Mouse (Mus musculus) lung, adult 2 months (tissue): ENCODE results near the gene Phgr1. TPM values are rescaled to one million over a fixed set of nuclear protein-coding genes. Genes with fewer than 3 reads are reported as not detected.
A peak's percentile ranks its signal among the peaks of the same experiment; 100 is the strongest.

Source experiments
- DNase-seq: peaks from one replicate; pipeline ENCODE4 v3.0.0; 2022
- H3K4me1 ChIP-seq: fragments of 200-500 bp; 2 replicates; pipeline ENCODE4 v1.6.1; 2011; ENCODE audit warnings: low read length; ENCODE audit not compliant: control insufficient read depth, insufficient read depth
- H3K4me3 ChIP-seq: fragments of 200-500 bp; replicated peaks from 2 replicates; pipeline ENCODE3; 2011; ENCODE audit warnings: low read depth, mild to moderate bottlenecking, control low read depth, low read length; ENCODE audit errors: extremely low read depth
- CTCF ChIP-seq: fragments of 200-500 bp; IDR thresholded peaks from 2 replicates; pipeline ENCODE4 v1.5.1; 2011; ENCODE audit warnings: mild to moderate bottlenecking, low read length, control low read depth; ENCODE audit not compliant: insufficient read depth
- POLR2A ChIP-seq: fragments of 200-500 bp; IDR thresholded peaks from 2 replicates; pipeline ENCODE4 v1.6.1; 2011; ENCODE audit warnings: low read depth, mild to moderate bottlenecking, control low read depth, low read length, borderline replicate concordance; ENCODE audit errors: extremely low read depth
- WGBS: fragments of 180-500 bp; shearing (Covaris S2); methylation state at CpG from one replicate; pipeline ENCODE4 v1.1.7; 2018; 5-methylcytosine and 5-hydroxymethylcytosine counted together
- polyA plus RNA-seq: library from polyadenylated mRNA; depleted of rRNA; stranded (reverse); fragments of >200 nt; gene quantifications from 2 replicates; pipeline ENCODE4 v1.2.3, GENCODE M21; 2012

The Phgr1 gene
- polyA plus RNA-seq, 1 experiment, result 2.2 TPM

- no peak overlapping the region for H3K4me3 ChIP-seq
- no peak for TF ChIP-seq POLR2A
- no peak for TF ChIP-seq CTCF
- DNase-seq, result no peak
- 43% methylated on average over 4 of the region's 4 CpGs for WGBS
- peaks cover 5% of the 10 kb centered on the region; the same call in 1 of the 2 replicates for H3K4me1 ChIP-seq
Measured at GRCm38 (mm10) chr2:118775846-118776245, 3.3 kb downstream of the Phgr1 start.

- Histone ChIP-seq H3K4me3 (no peak overlapping the region), H3K4me1 (peaks cover 5% of the 10 kb centered on the region; the same call in 1 of the 2 replicates)
- DNase-seq, result no peak
- TF ChIP-seq CTCF, result no peak
- no peak for TF ChIP-seq POLR2A
- WGBS, result 50% methylated on average over 2 of the region's 2 CpGs
Measured at GRCm38 (mm10) chr2:118776295-118776694, 3.7 kb downstream of the Phgr1 start.

GRCm38 (mm10) chr2:118778418-118778817 lies 5.8 kb downstream of the Phgr1 start:
- peaks cover 5% of the 10 kb centered on the region; the same call in 1 of the 2 replicates for H3K4me1 ChIP-seq
- 78% methylated on average over 4 of the region's 4 CpGs for WGBS
- DNase-seq, result no peak
- no peak overlapping the region for H3K4me3 ChIP-seq
- no peak for TF ChIP-seq CTCF
- TF ChIP-seq POLR2A, result no peak

GRCm38 (mm10) chr2:118779065-118779464 lies 6.5 kb downstream of the Phgr1 start:
- no peak for DNase-seq
- TF ChIP-seq POLR2A, result no peak
- no peak for TF ChIP-seq CTCF
- Histone ChIP-seq H3K4me3 (peak overlapping the region; percentile 43), H3K4me1 (peaks cover 5% of the 10 kb centered on the region; the same call in 1 of the 2 replicates)
- WGBS, result 19% methylated on average over 10 of the region's 10 CpGs

GRCm38 (mm10) chr2:118779504-118780480 lies 7.2 kb downstream of the Phgr1 start, which contains the start of gene Disp2:
Disp2 (plus strand) TSS chr2:118779719.
- H3K4me1 ChIP-seq, result peaks cover 5% of the 10 kb centered on the region; the same call in 1 of the 2 replicates
- TF ChIP-seq POLR2A (peak; percentile 31; the same call in 1 of the 2 replicates), CTCF (no peak)
- H3K4me3 ChIP-seq, result peak within 1 kb of the TSS; percentile 43
- peak; percentile 91 for DNase-seq
- WGBS, result 10% methylated on average over 39 of the region's 39 CpGs

DNA sequence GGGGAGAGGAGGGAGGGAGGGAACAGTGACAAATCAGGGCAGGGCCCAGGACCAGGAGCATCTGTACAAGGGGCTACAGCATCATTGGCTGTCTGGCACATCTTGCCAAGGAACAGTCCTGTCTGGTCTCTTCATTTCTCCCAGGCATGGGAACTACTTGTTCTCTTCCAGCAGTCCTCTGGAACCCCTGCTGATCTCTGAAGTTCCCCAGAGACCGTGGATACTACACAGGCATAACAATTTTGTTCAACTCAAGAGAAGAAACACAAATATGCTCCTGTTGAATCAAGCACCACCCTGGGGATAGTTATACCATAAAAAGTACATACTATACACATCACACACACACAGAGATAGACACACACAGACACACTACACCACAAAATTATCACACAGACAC lies 8.5 kb downstream of the Phgr1 start:
- no peak for DNase-seq
- no peak overlapping the region for H3K4me3 ChIP-seq
- H3K4me1 ChIP-seq, result peaks cover 5% of the 10 kb centered on the region; the same call in 1 of the 2 replicates
- TF ChIP-seq POLR2A (no peak), CTCF (no peak)
- 59% methylated on average over 1 of the region's 1 CpGs for WGBS

DNA sequence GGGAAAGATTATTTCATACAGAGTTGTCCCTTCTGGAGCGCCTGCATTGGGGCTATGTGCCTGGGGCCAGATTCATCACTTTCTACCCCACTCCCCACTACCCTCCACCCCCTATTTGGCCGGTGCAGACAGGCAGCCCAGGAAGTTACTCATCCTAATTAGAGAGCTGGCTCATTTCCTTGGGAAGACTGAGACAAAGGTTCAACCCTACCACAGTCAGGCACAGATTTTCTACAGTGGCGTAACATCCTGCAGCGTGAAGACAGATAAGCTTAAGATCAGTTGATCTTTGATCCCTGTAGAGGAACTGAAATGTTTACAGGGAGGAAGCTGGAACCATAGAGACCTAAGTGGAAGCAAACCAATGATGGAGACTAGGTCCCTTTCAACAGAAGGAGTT lies 9.7 kb downstream of the Phgr1 start:
- no peak for DNase-seq
- peaks cover 5% of the 10 kb centered on the region; the same call in 1 of the 2 replicates for H3K4me1 ChIP-seq
- TF ChIP-seq POLR2A, result no peak
- no peak for TF ChIP-seq CTCF
- no peak overlapping the region for H3K4me3 ChIP-seq
- 39% methylated on average over 4 of the region's 4 CpGs for WGBS

DNA sequence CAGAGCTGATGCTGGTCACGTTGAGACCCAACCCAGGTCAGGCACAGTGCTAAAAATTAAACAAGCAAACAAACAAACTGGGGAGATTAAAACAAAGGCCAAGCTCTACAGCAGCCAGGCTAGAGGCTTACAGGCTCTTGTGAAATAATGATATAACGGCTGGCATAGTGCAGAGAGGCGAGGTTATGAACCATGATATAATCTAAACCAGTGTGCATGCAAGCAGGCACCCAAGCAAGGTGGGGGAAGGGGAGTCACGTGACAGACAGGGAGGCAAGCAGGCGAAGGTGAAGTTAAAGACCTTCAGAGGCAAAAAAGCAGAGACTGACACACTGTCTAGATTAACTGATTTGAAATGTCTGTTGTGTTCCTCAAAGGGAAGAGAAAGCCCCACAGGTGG lies 10.5 kb downstream of the Phgr1 start:
- no peak for DNase-seq
- 38% methylated on average over 5 of the region's 5 CpGs for WGBS
- no peak for TF ChIP-seq POLR2A
- TF ChIP-seq CTCF, result no peak
- H3K4me3 ChIP-seq, result no peak overlapping the region
- peaks cover 5% of the 10 kb centered on the region; the same call in 1 of the 2 replicates for H3K4me1 ChIP-seq

- no peak for DNase-seq
- TF ChIP-seq CTCF (no peak), POLR2A (no peak)
- WGBS, result 85% methylated on average over 7 of the region's 7 CpGs
- Histone ChIP-seq H3K4me3 (no peak overlapping the region), H3K4me1 (peaks cover 5% of the 10 kb centered on the region; the same call in 1 of the 2 replicates)
Measured at GRCm38 (mm10) chr2:118783663-118784062, 11.1 kb downstream of the Phgr1 start.

GRCm38 (mm10) chr2:118786525-118786924 lies 14.0 kb downstream of the Phgr1 start:
- WGBS, result 76% methylated on average over 5 of the region's 5 CpGs
- Histone ChIP-seq H3K4me1 (no peaks in the 10 kb centered on the region), H3K4me3 (no peak overlapping the region)
- no peak for TF ChIP-seq POLR2A
- no peak for TF ChIP-seq CTCF
- DNase-seq, result no peak
